Mouse (Mus musculus) hindbrain, embryonic 14.5 days (tissue): ENCODE measurements around the gene Ccdc84. TPM values are rescaled to one million over a fixed set of nuclear protein-coding genes. Genes with fewer than 3 reads are reported as not detected.
A peak's percentile ranks its signal among the peaks of the same experiment; 100 is the strongest.
"Not testable (repeated sequence)": the region's sequence is repeated elsewhere in the genome, so short reads cannot be mapped to it uniquely, and the experiment has no call there.

Experiments used
- ATAC-seq: fragments of 200-750 bp; cut with Nextera tagmentation; 2 replicates; pipeline ENCODE4 v1.8.0; 2017; ENCODE audit warnings: moderate number of reproducible peaks, mild to moderate bottlenecking, moderate TSS enrichment, moderate library complexity; ENCODE audit not compliant: low FRiP score
- DNase-seq: peaks from one replicate; pipeline ENCODE4 v3.0.0-alpha.2; 2015; ENCODE audit warnings: low spot score
- H3K27ac ChIP-seq: fragments of 300-500 bp; sonication (generic); 2 replicates; pipeline ENCODE4 v1.5.1; 2014; ENCODE audit warnings: mild to moderate bottlenecking, moderate library complexity
- H3K27me3 ChIP-seq: fragments of 300-500 bp; sonication (generic); 2 replicates; pipeline ENCODE4 v1.6.1; 2014; ENCODE audit warnings: mild to moderate bottlenecking, low read length, mixed read lengths; ENCODE audit not compliant: control insufficient read depth, insufficient read depth
- H3K36me3 ChIP-seq: fragments of 300-500 bp; sonication (generic); replicated peaks from 2 replicates; pipeline ENCODE4 v1.6.1; 2014; ENCODE audit not compliant: control insufficient read depth, insufficient read depth
- H3K4me1 ChIP-seq: fragments of 300-500 bp; sonication (generic); replicated peaks from 2 replicates; pipeline ENCODE4 v1.6.1; 2014; ENCODE audit warnings: antibody characterized with exemption, low read length, mixed read lengths; ENCODE audit not compliant: control insufficient read depth, insufficient read depth
- H3K4me2 ChIP-seq: fragments of 300-500 bp; sonication (generic); replicated peaks from 2 replicates; pipeline ENCODE4 v1.6.1; 2014; ENCODE audit warnings: mild to moderate bottlenecking, moderate library complexity
- H3K4me3 ChIP-seq: fragments of 300-500 bp; sonication (generic); replicated peaks from 2 replicates; pipeline ENCODE4 v1.5.1; 2014; ENCODE audit warnings: mild to moderate bottlenecking, low read length
- H3K9ac ChIP-seq: fragments of 300-500 bp; sonication (generic); 2 replicates; pipeline ENCODE4 v1.6.1; 2014
- H3K9me3 ChIP-seq: fragments of 300-500 bp; sonication (generic); 2 replicates; pipeline ENCODE4 v1.6.1; 2016; ENCODE audit warnings: low read length; ENCODE audit not compliant: control insufficient read depth
- WGBS: fragments of 180-500 bp; shearing (Covaris S2); extraction: QIAGEN DNeasy Blood & Tissue Kit; methylation state at CpG from one replicate; pipeline ENCODE4 v1.1.7; 2014; 5-methylcytosine and 5-hydroxymethylcytosine counted together
- polyA plus RNA-seq: library from polyadenylated mRNA; unstranded; fragments of >200 nt; fragmentation: Nextera tagmentation; extraction: Ambion mirVana; gene quantifications from 2 replicates; pipeline ENCODE4 v1.2.1, GENCODE M21; 2014

Ccdc84 gene
- polyA plus RNA-seq, 1 experiment from 2014 or later = 28.2 TPM

DNA sequence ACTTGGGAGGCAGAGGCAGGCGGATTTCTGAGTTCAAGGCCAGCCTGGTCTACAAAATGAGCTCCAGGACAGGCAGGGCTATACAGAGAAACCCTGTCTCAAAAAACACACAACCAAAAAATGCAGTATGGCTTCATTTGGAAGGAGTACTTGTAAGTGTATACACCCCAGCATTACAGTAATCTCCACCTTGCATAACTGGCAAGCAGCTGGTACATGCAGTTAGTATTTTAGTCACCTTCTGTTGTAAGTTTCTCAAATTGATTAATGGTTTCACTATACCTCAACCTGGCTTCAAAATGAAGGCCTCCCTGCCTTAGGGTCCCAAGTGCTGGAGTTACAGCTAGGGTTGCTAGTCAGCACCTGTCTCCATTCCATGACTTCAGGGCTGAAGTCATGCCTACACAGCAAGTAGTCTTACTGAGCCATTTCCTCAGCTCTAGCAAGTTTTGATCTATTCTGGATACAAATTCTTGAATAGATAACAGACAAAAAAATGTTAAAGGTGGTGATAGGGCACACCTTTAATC lies 6.7 kb downstream of the Ccdc84 start:
- Histone ChIP-seq H3K9ac (no peak overlapping the region), H3K27me3 (no peaks in the 10 kb centered on the region), H3K4me1 (peaks cover 8% of the 10 kb centered on the region), H3K4me3 (no peak overlapping the region), H3K27ac (no peak overlapping the region), H3K9me3 (no peaks in the 10 kb centered on the region), H3K4me2 (no peak overlapping the region), H3K36me3 (peaks cover 67% of the 10 kb centered on the region)
- no peak for DNase-seq
- no peak for ATAC-seq
- 80% methylated on average over 1 of the region's 1 CpGs for WGBS

DNA sequence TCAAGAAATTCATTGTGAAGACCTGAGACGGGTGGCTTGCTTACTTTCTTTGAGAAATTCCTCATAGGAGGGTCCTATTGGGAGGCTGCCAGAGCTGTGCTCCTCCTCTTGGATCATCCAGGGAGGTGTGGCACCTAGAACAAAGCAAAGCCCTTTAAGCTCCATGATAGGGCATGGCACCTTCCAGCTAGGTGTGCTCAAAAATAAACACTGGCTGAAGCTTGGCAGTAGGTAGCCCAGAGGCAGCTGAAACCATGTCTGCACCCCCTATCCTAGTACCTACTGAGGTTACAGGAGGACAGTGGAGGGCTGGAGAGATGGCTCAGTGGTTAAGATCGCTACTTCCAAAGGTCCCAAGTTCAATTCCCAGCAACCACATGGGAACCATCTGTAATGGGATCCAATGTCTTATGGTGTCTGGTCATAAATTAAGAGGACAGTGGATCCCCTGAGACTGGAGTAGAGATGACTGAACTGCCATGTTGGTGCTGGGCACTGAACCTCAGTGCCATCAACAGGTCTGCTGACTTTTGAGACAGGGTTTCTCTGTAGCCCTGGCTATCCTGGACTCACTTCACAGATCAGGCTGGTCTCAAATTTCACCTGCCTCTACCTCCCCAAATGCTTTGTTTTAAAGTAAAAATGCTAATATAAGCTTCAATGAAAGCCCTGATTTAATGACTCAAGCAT lies 7.6 kb downstream of the Ccdc84 start:
- H3K36me3 ChIP-seq = peaks cover 64% of the 10 kb centered on the region
- no peak for DNase-seq

DNA sequence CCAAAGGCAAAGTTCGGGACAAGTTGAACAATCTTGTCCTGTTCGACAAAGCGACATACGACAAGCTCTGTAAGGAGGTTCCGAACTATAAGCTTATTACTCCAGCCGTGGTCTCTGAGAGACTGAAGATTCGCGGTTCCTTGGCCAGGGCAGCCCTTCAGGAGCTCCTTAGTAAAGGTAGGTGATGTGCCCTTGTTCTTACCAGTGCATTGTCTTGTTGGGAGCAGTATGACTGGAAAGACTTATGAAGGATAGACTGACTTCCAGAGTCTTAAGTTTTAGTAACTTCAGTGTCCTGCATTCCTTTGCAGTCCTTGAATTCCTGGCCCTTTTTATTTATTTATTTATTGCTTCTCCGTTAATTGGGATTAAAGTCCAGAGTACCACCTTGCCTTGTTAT lies 9.7 kb downstream of the Ccdc84 start:
- not testable (repeated sequence) for H3K9ac ChIP-seq
- 89% methylated on average over 9 of the region's 9 CpGs for WGBS

More for the DNA sequence above, 7.6 kb downstream of the Ccdc84 start:
- H3K27me3 ChIP-seq = no peaks in the 10 kb centered on the region
- WGBS = 91% methylated on average over 2 of the region's 2 CpGs
- no peaks in the 10 kb centered on the region for H3K9me3 ChIP-seq
- H3K27ac ChIP-seq = no peak overlapping the region
- no peak overlapping the region for H3K4me3 ChIP-seq
- H3K9ac ChIP-seq = no peak overlapping the region
- H3K4me1 ChIP-seq = peaks cover 13% of the 10 kb centered on the region
- ATAC-seq = no peak
- H3K4me2 ChIP-seq = no peak overlapping the region

DNA sequence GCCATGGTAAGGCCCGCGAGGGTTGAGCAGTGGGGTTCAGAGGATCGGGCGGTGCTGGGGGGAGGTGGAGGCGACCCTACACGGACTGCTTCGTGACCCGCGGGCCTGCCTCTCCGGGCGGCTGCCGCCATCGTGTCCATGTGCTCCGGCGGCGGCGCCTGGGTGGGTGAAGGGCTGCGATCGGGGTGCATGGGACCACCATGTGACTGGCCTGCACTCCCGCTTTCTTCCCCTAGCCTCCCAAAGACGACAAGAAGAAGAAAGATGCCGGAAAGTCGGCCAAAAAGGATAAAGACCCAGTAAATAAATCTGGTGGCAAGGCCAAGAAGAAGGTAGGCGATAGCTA lies 10.6 kb downstream of the Ccdc84 start:
- peaks cover 18% of the 10 kb centered on the region for H3K4me1 ChIP-seq
- peak overlapping the region; percentile 97 for H3K27ac ChIP-seq
- DNase-seq (no peak), ATAC-seq (no peak)
- H3K9ac ChIP-seq = peak overlapping the region; percentile 85
- H3K4me2 ChIP-seq = peak overlapping the region; percentile 79
- H3K27me3 ChIP-seq = no peaks in the 10 kb centered on the region
- no peaks in the 10 kb centered on the region for H3K9me3 ChIP-seq
- peak overlapping the region; percentile 73 for H3K4me3 ChIP-seq
- WGBS = under 1% methylated on average over 24 of the region's 24 CpGs
- peaks cover 71% of the 10 kb centered on the region for H3K36me3 ChIP-seq

More for the DNA sequence above, 9.7 kb downstream of the Ccdc84 start:
- Histone ChIP-seq H3K4me1 (peaks cover 18% of the 10 kb centered on the region), H3K36me3 (peaks cover 70% of the 10 kb centered on the region), H3K4me2 (peak overlapping the region; percentile 79), H3K4me3 (peak overlapping the region; percentile 73)
- H3K27me3 ChIP-seq, ATAC-seq, H3K9me3 ChIP-seq, DNase-seq, H3K27ac ChIP-seq: not testable (repeated sequence)

DNA sequence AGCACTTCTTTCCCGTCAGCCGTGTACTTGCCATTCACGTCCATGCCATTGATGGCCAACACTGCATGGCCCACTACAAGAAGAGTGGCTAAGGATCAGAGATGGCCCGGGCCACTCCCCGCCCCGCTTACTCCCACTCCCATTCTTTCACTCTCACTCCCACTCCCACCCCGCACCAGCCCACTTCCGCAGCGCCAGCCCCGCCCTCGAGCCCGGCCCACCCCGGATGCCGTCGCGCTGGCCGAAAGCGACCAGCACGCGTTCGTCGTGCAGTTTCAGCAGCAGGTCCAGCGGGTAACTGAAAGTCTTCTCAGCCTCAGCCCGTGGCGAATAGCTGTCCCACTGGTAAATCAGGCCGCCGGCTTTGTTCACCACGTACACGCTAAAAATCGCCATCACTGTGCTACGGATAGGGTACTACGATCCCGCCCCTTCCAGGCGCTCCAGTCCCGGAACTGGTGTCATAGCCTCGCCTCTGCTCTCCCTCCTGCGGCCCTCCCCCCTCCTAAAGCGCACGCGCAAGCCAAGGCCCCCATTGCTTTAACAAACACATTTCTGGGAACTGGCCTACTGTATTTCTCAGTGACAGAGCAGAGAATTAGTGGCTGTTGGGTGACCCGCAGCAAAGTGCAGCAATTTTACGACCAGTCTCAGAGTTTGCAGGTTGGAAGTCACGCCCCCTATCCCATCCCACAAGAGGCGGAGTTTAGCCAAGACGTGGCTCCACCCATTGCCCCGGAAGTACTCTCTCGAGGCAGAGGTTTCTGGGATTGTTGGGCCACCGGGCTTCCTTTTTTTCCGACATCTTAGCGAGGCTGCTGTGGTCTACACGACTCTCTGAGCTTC lies 11.2 kb downstream of the Ccdc84 start, which contains the start of the genes Rps25 and Trappc4:
Rps25 (plus strand) TSS at position 234 of the 846 bp plus-strand sequence.
Trappc4 (minus strand) TSS at position 695 of the 846 bp plus-strand sequence.
- peak; percentile 96 for ATAC-seq
- Histone ChIP-seq H3K4me2 (peak within 1 kb of the TSS; percentile 79), H3K9me3 (no peaks in the 10 kb centered on the region), H3K4me1 (peaks cover 18% of the 10 kb centered on the region), H3K36me3 (peaks cover 71% of the 10 kb centered on the region), H3K4me3 (peak within 1 kb of the TSS; percentile 73), H3K27ac (peak within 1 kb of the TSS; percentile 97), H3K9ac (peak within 1 kb of the TSS; percentile 85), H3K27me3 (no peaks in the 10 kb centered on the region)
- WGBS = 0% methylated on average over 51 of the region's 51 CpGs
- peak; percentile 95 for DNase-seq

DNA sequence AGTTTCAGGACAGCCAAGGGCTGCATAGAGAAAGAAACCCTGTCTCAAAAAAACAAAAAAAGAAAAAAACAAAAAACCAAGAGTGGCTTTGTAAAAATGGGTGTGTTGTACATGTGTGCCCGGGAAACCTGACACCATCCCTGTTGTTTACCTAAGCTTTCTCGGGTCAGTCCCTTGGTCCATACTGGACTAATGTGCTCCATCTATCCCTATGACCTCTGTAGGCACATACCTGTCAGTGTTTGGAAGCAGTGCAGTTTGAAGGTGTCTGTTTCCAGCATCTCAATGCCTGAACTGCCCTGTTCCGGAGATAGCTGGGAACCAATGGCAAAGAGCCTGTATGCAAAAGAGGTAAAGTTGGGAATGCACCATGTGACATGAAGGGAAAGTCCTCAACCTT lies 13.4 kb downstream of the Ccdc84 start:
- H3K4me2 ChIP-seq = no peak overlapping the region
- 88% methylated on average over 3 of the region's 3 CpGs for WGBS

DNA sequence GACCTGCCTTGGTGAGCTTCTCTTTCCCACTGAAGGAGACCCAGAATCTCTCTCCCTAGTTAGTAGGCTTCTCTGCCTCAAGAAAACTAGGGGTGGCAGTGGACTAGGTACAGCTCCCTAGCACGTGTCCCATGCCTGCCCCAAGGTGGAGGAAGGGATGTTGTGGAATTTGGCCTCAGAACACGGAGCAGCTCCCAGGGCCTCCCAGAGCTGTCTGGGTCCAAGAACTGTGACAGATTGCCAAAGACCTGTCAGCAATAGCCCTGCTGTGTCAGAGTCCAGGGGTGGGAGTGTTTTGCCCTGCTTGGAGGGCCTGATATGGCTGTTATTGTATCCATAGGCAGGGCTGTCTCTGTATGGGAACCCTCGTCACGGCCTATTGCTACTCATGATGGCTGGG lies 17.3 kb downstream of the Ccdc84 start:
- no peak overlapping the region for H3K4me2 ChIP-seq
- no peak for DNase-seq
- H3K9me3 ChIP-seq = no peaks in the 10 kb centered on the region
- no peak overlapping the region for H3K27ac ChIP-seq
- ATAC-seq = no peak
- H3K4me3 ChIP-seq = no peak overlapping the region
- WGBS = 76% methylated on average over 4 of the region's 4 CpGs
- H3K36me3 ChIP-seq = peaks cover 70% of the 10 kb centered on the region
- H3K27me3 ChIP-seq = no peaks in the 10 kb centered on the region
- H3K4me1 ChIP-seq = peaks cover 27% of the 10 kb centered on the region
- H3K9ac ChIP-seq = no peak overlapping the region

More for the DNA sequence above, 13.4 kb downstream of the Ccdc84 start:
- DNase-seq (no peak), ATAC-seq (no peak)
- Histone ChIP-seq H3K4me3 (no peak overlapping the region), H3K36me3 (peaks cover 71% of the 10 kb centered on the region), H3K4me1 (peaks cover 18% of the 10 kb centered on the region), H3K27ac (no peak overlapping the region), H3K9ac (0 out of 2 replicates have a peak overlapping the region, but pooled peaks have one; percentile 24), H3K9me3 (no peaks in the 10 kb centered on the region), H3K27me3 (no peaks in the 10 kb centered on the region)

DNA sequence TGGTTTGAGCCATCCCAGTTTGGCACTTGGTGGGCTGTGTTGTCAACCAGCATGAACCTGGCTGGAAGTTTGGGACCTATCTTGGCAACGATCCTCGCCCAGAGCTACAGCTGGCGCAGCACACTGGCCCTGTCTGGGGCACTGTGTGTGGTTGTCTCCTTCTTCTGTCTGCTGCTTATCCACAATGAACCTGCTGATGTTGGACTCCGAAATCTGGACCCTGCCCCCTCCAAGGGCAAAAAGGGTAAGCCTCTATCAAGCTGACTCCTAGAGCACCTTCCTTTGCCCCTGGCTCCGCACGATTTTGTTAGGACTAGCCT lies 18.6 kb downstream of the Ccdc84 start:
- peak overlapping the region; percentile 91 for H3K4me2 ChIP-seq
- H3K9me3 ChIP-seq = no peaks in the 10 kb centered on the region
- H3K36me3 ChIP-seq = peaks cover 61% of the 10 kb centered on the region
- ATAC-seq (no peak), DNase-seq (no peak)
- no peak overlapping the region for H3K27ac ChIP-seq
- WGBS = 94% methylated on average over 6 of the region's 6 CpGs
- H3K4me1 ChIP-seq = peaks cover 19% of the 10 kb centered on the region
- H3K9ac ChIP-seq = no peak overlapping the region
- H3K4me3 ChIP-seq = no peak overlapping the region
- H3K27me3 ChIP-seq = no peaks in the 10 kb centered on the region

DNA sequence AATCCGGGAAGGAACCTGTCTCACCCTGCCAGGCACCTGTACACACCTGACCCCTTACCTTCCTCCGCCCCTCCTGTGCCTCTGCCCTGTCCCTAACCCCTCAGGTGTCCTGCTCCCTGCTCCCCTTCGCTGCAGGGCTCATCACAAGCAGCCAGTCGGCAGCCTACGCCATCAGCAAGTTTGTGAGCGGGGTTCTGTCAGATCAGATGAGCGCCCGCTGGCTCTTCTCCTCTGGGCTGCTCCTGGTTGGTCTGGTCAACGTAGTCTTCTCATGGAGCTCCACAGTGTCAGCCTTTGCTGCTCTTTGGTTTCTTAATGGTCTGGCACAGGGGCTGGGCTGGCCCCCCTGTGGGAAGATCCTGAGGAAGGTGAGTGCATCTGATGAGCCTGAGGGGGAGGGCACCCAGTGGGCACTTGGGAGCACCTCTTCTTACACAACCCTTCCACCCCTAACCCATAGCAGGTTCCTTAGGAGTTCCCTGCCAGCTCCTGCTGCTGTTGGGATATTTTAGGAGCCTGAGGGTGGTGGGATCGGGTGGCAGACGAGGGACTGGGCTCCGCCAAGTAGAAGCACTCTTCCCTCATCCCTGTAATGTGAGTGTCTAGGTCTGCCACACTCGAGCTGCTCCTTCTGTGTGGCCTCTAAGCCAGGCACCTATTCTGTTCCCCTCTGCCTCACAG lies 19.1 kb downstream of the Ccdc84 start:
- H3K27ac ChIP-seq = no peak overlapping the region
- H3K4me1 ChIP-seq = peaks cover 19% of the 10 kb centered on the region
- no peak for DNase-seq
- H3K4me3 ChIP-seq = peak overlapping the region; percentile 78
- ATAC-seq = no peak
- peak overlapping the region; percentile 84 for H3K9ac ChIP-seq
- 83% methylated on average over 13 of the region's 13 CpGs for WGBS
- peak overlapping the region; percentile 91 for H3K4me2 ChIP-seq
- peaks cover 56% of the 10 kb centered on the region for H3K36me3 ChIP-seq
- H3K9me3 ChIP-seq = no peaks in the 10 kb centered on the region
- H3K27me3 ChIP-seq = no peaks in the 10 kb centered on the region
